Mouse (Mus musculus) right cerebral cortex, adult 2 months (tissue): ENCODE measurements at regions not wholly inside any gene's neighbourhood (a gene's known extent, or its start where the extent isn't known, plus 50 kb on each side); places are given as distances from the start of the nearest gene placed in this dataset.

Source experiments
- DNase-seq, 2 experiments: peaks; one replicate each; pipeline ENCODE4 v3.0.0; 2021 to 2022; ENCODE audit warnings: low spot score in 2 of 2

GRCm38 (mm10) chrX:42402335-42402605, 87.2 kb upstream of the Tex13c2 start:
- DNase-seq, result no peak

- DNase-seq, result no peak
Measured at GRCm38 (mm10) chrX:42431851-42432635, 57.4 kb upstream of the Tex13c2 start.
